Mouse (Mus musculus) stomach, postnatal 0 days (tissue): ENCODE data around the gene Spink8. TPM values are rescaled to one million over a fixed set of nuclear protein-coding genes. Genes with fewer than 3 reads are reported as not detected.

Source experiments
- ATAC-seq: fragments of 200-750 bp; cut with Nextera tagmentation; 2 replicates; pipeline ENCODE4 v1.8.0; 2017; ENCODE audit not compliant: low FRiP score, low TSS enrichment
- DNase-seq: peaks from one replicate; pipeline ENCODE4 v3.0.0-alpha.2; 2016; ENCODE audit warnings: low spot score
- H3K27ac ChIP-seq: fragments of 300-500 bp; sonication (generic); replicated peaks from 2 replicates; pipeline ENCODE4 v1.5.1; 2014; ENCODE audit warnings: mild to moderate bottlenecking, control low read depth
- H3K27me3 ChIP-seq: fragments of 300-500 bp; sonication (generic); 2 replicates; pipeline ENCODE4 v1.6.1; 2014; ENCODE audit warnings: low read length; ENCODE audit not compliant: control insufficient read depth, insufficient read depth
- H3K36me3 ChIP-seq: fragments of 300-500 bp; sonication (generic); 2 replicates; pipeline ENCODE4 v1.6.1; 2014; ENCODE audit warnings: low read length, mixed read lengths; ENCODE audit not compliant: control insufficient read depth, insufficient read depth
- H3K4me1 ChIP-seq: fragments of 300-500 bp; sonication (generic); replicated peaks from 2 replicates; pipeline ENCODE4 v1.6.1; 2014; ENCODE audit warnings: antibody characterized with exemption; ENCODE audit not compliant: control insufficient read depth, insufficient read depth
- H3K4me2 ChIP-seq: fragments of 300-500 bp; sonication (generic); replicated peaks from 2 replicates; pipeline ENCODE4 v1.6.1; 2014; ENCODE audit warnings: low read depth, mild to moderate bottlenecking, control low read depth, moderate library complexity
- H3K4me3 ChIP-seq: fragments of 300-500 bp; sonication (generic); 2 replicates; pipeline ENCODE4 v1.5.1; 2014; ENCODE audit warnings: low read depth, low read length, control low read depth
- H3K9ac ChIP-seq: fragments of 300-500 bp; sonication (generic); 2 replicates; pipeline ENCODE4 v1.6.1; 2014; ENCODE audit warnings: mild to moderate bottlenecking, low read length, control low read depth, mixed read lengths
- H3K9me3 ChIP-seq: fragments of 300-500 bp; sonication (generic); 2 replicates; pipeline ENCODE4 v1.6.1; 2016; ENCODE audit warnings: low read length; ENCODE audit not compliant: control insufficient read depth
- CTCF ChIP-seq: IDR thresholded peaks from 2 replicates; pipeline ENCODE4 v1.5.1; 2016; ENCODE audit warnings: antibody characterized with exemption, low read depth, mild to moderate bottlenecking, moderate library complexity
- EP300 ChIP-seq: optimal IDR thresholded peaks from 2 replicates; pipeline ENCODE3; 2016; ENCODE audit warnings: antibody characterized with exemption
- WGBS: fragments of 180-500 bp; shearing (Covaris S2); extraction: QIAGEN DNeasy Blood & Tissue Kit; methylation state at CpG from one replicate; pipeline ENCODE4 v1.1.7; 2014; 5-methylcytosine and 5-hydroxymethylcytosine counted together
- polyA plus RNA-seq: library from polyadenylated mRNA; unstranded; fragments of >200 nt; fragmentation: Nextera tagmentation; extraction: Ambion mirVana; gene quantifications from 2 replicates; pipeline ENCODE4 v1.2.1, GENCODE M21; 2015

Gene Spink8
- polyA plus RNA-seq, 1 experiment from 2014 or later: not detected

DNA sequence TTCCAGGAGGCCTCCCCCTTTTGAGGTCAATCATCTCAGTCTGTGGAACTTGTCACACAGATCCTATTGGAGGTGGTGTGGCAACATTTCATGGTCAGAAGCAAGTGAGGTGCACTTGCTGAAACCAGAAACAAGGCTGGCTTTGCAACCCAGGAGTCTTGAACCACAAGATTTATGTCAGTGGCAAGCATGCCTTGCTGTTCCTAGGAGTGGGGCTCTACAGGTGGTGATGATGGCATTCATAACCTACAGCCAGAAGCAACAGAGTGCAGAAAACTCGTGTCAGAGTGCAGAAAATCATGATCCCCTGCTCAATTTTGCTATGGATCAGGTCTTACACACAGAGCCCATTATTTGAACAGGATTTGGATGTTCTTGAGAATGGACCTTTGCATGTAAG is 5.8 kb upstream of the Spink8 start:
- Histone ChIP-seq H3K4me1 (no peaks in the 10 kb centered on the region), H3K27ac (no peak overlapping the region), H3K4me3 (no peak overlapping the region), H3K9ac (no peak overlapping the region), H3K4me2 (no peak overlapping the region), H3K9me3 (no peaks in the 10 kb centered on the region), H3K36me3 (no peaks in the 10 kb centered on the region), H3K27me3 (no peaks in the 10 kb centered on the region)
- no peak for DNase-seq
- no peak for ATAC-seq
- 20% methylated on average over 1 of the region's 1 CpGs for WGBS
- no peak for TF ChIP-seq EP300
- no peak for TF ChIP-seq CTCF

DNA sequence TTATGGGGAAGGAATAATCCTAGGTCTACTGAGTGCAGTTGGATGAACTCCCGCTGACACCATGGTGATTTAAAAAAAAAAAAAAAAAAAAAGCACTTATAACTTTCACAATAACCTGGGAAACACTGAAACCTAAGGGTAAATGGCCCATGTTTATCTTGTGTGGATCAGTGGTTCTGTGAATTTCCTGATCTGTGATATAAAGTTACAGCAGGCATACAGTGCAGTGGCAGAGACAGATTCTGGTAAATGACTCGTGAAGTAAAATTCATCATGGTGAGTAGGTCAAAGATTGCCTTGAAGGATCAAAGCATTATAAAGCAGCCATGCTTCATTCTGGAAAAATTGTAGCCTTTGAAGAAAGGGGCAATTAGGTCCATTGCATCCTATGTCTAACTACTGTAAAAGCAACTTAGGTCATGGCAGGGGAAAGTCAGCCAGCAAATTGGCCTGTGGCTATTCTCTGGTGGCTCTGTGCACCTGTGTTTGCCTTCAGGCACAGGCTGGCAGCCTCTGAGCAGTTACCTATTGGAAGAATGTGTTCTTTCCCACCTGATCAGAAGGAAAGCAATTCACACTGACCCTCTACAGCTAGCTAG is 5.3 kb upstream of the Spink8 start:
- Histone ChIP-seq H3K9ac (no peak overlapping the region), H3K4me2 (no peak overlapping the region), H3K9me3 (no peaks in the 10 kb centered on the region), H3K27me3 (no peaks in the 10 kb centered on the region), H3K27ac (no peak overlapping the region), H3K36me3 (no peaks in the 10 kb centered on the region), H3K4me1 (no peaks in the 10 kb centered on the region), H3K4me3 (no peak overlapping the region)
- TF ChIP-seq EP300 (no peak), CTCF (no peak)
- ATAC-seq: no peak
- no peak for DNase-seq
- 75% methylated on average over 2 of the region's 2 CpGs for WGBS

DNA sequence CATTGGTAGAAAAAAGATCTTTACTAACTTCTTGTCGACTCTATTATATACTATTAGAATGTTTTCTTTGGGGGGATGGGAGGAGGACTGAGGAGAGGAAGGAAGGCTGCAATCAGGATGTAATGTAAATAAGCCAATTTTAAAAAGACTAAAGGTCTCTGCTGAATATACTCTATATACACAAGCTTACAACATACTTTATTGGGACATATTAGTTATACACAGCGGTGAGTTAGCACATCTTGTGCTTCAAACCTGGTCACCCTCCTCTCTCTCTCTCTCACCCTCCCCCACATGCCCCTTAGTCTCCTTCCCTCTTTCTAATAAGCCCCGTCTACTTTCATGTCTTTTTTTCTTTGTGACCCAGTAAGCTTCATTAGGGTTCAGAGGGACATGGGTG is 4.2 kb upstream of the Spink8 start:
- Histone ChIP-seq H3K4me3 (no peak overlapping the region), H3K27me3 (no peaks in the 10 kb centered on the region), H3K36me3 (no peaks in the 10 kb centered on the region), H3K27ac (no peak overlapping the region), H3K9me3 (no peaks in the 10 kb centered on the region), H3K9ac (no peak overlapping the region), H3K4me1 (no peaks in the 10 kb centered on the region), H3K4me2 (no peak overlapping the region)
- DNase-seq: no peak
- TF ChIP-seq CTCF (no peak), EP300 (no peak)
- no peak for ATAC-seq
- 22% methylated on average over 3 of the region's 3 CpGs for WGBS

DNA sequence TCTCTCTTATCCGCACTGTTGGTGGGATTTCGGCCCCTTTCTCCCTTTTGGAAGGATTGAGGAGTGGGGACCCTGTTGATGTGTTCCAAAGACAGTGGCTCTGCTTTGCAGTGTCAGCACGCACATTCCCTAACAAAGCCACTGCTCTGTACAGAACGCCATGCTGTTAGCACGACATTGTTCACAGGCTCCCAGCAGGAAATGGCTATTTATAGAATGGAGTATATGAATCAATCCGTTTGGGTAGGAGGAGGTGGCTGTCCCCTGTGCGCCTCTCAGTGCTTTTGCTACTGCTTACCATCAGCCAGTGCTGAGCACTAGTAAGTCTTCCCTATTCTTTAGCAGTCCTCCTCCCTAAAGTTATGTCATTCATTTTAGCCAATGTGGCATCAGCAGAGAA is 1.3 kb downstream of the Spink8 start:
- H3K27ac ChIP-seq: no peak overlapping the region
- TF ChIP-seq EP300: no peak
- no peak for TF ChIP-seq CTCF
- no peaks in the 10 kb centered on the region for H3K36me3 ChIP-seq
- H3K4me1 ChIP-seq: no peaks in the 10 kb centered on the region
- H3K27me3 ChIP-seq: no peaks in the 10 kb centered on the region
- H3K4me2 ChIP-seq: no peak overlapping the region
- no peak overlapping the region for H3K9ac ChIP-seq
- no peak for ATAC-seq
- no peaks in the 10 kb centered on the region for H3K9me3 ChIP-seq
- H3K4me3 ChIP-seq: no peak overlapping the region
- 51% methylated on average over 7 of the region's 7 CpGs for WGBS
- no peak for DNase-seq

DNA sequence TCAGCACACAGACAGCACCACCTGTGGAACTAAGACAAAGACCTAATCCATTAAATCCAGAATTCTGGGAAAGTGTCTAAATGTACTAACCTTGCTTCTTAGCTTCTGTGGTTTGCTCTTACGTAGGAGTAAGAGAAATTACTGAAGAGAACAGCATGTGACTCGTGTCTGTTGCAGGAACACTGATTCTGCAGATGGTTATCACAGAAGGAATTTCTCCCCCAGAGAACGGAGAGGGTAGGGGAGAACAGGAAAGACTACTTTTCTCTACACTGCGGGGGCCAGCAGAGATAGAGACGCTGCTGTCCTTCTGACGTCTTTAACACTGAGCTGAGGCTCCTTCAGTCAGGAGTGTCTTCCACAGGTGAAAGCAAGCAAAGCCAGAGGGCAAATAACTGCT is 4.3 kb downstream of the Spink8 start:
- Histone ChIP-seq H3K4me2 (no peak overlapping the region), H3K4me1 (no peaks in the 10 kb centered on the region), H3K27me3 (no peaks in the 10 kb centered on the region), H3K4me3 (no peak overlapping the region), H3K9ac (no peak overlapping the region), H3K9me3 (no peaks in the 10 kb centered on the region), H3K27ac (no peak overlapping the region), H3K36me3 (no peaks in the 10 kb centered on the region)
- TF ChIP-seq EP300: no peak
- TF ChIP-seq CTCF: no peak
- DNase-seq (no peak), ATAC-seq (no peak)
- 34% methylated on average over 6 of the region's 6 CpGs for WGBS

DNA sequence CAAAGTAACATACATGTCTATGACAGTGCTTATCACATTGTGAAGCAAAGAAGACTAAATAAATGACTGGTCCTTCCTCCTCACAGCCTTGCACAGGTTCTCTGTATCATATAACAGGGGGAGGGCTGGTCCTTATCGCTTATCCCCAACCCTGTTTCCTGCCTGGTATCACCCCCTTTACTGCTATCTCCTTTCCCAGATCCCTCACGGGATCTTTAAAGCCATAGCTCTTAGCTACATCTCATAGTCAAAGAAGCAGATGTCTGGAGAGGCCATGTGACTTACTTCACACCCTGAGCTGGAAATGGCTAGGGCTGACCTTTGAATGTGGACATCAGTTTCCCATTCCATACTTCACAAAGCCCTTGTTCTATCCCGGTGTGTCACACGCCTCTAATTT is 13.7 kb downstream of the Spink8 start:
- Histone ChIP-seq H3K4me2 (no peak overlapping the region), H3K27me3 (no peaks in the 10 kb centered on the region), H3K9ac (no peak overlapping the region), H3K27ac (no peak overlapping the region), H3K9me3 (no peaks in the 10 kb centered on the region), H3K36me3 (no peaks in the 10 kb centered on the region), H3K4me3 (no peak overlapping the region), H3K4me1 (no peaks in the 10 kb centered on the region)
- DNase-seq (no peak), ATAC-seq (no peak)
- TF ChIP-seq CTCF: no peak
- no peak for TF ChIP-seq EP300
- WGBS: 57% methylated on average over 4 of the region's 4 CpGs
